Mouse (Mus musculus): ENCODE measurements around the gene Wscd2.

GRCm38 (mm10) chr5:113539438-113539837 lies 49.3 kb downstream of the Wscd2 start:
- TF ChIP-seq CTCF (IDR thresholded peaks at IDR 0.05; ENCODE audit: low read depth) (no peak), EP300 (IDR thresholded peaks at IDR 0.05; ENCODE audit: low read depth) (no peak)
